ENCODE assay signal across 8 mouse cellular contexts in the genomic region with DNA sequence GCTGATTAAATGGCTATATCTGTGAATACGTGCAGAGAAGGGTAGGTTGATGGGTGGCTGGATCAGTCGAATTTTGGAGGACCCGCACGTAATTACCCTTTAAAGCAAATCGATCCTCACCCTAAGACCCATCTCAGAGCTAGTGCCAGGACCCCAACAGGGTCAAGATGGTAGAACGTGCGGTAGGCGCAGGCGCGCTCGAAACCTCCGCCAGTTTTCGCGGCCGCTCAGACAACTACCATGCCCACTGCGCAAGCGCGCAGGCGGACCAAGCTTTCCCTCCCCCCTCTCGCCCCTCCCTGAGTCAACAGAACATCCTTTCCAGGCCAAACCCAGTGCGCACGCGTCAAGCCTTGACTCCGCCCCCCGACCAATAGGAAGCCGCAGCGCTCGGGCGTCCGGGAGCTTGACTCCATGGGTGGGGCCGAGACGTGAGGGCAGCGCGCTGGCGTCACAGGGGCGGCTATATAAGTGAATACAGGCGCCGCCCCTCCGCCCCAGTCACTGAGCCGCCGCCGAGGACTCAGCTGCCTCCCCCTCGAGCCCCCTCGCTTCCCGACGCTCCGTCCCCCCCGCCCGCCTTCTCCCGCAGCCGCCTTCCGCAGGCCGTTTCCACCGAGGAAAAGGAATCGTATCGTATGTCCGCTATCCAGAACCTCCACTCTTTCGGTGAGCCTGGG. TPM values are rescaled to one million over a fixed set of nuclear protein-coding genes. Genes with fewer than 3 reads are reported as not detected.
DNase-seq lines count a peak whose midpoint lies in the region; ATAC-seq lines count a peak whose summit lies in the region.

A gene (plus strand): TSS at position 394 of the 680 bp plus-strand sequence.

- peak within 1 kb of the TSS; percentile 76 for H3K4me3 ChIP-seq in lung, embryonic 16.5 days (ENCODE audit: low read length)

- peak; percentile 82 to 88 for ATAC-seq in hematopoietic stem cell, adult 5-6 weeks (replicated peaks in 1 of 2; ENCODE audit: insufficient read depth in 1 of 2, low FRiP score in 2 of 2, low TSS enrichment in 1 of 2, low read depth in 1 of 2, poor library complexity in 2 of 2, severe bottlenecking in 2 of 2)
- ATAC-seq in lung, embryonic 16.5 days (ENCODE audit: low read depth), result peak; percentile 96

- H3K9ac ChIP-seq in lung, embryonic 16.5 days (ENCODE audit: low read length), result peak within 1 kb of the TSS; percentile 96

- under 1% methylated on average over 38 of the region's 58 CpGs for WGBS in lung, embryonic 16.5 days

- no peaks in the 10 kb centered on the region for H3K27me3 ChIP-seq in lung, embryonic 16.5 days (ENCODE audit: control insufficient read depth, insufficient read depth, low read depth, low read length)

- H3K36me3 ChIP-seq in lung, embryonic 16.5 days (ENCODE audit: control insufficient read depth, insufficient read depth, low read length), result peaks cover 15% of the 10 kb centered on the region

- H3K4me1 ChIP-seq in lung, embryonic 16.5 days (replicated peaks; ENCODE audit: control insufficient read depth, insufficient read depth, low read length), result peaks cover 4% of the 10 kb centered on the region; the same call in 1 of the 2 replicates

- H3K4me2 ChIP-seq in lung, embryonic 16.5 days (ENCODE audit: low read depth, low read length), result peak within 1 kb of the TSS; percentile 84

- peak; percentile 95 for DNase-seq in MEL-GATA-1-ER (ENCODE audit: extremely low read depth, low read depth)
- DNase-seq in cerebellum, adult 8-10 months, result peak; percentile 100
- peak; percentile 100 for DNase-seq in forelimb bud, embryonic 11.5 days (ENCODE audit: low read depth, low spot score)
- peak; percentile 99 for DNase-seq in layer of hippocampus, adult 9-10 months (ENCODE audit: low spot score)
- peak; percentile 99 for DNase-seq in ovary, postnatal 10 days (ENCODE audit: low spot score)
- peak; percentile 100 for DNase-seq in thymus, postnatal 10 days (ENCODE audit: low spot score in 2 of 2)

- peak within 1 kb of the TSS; percentile 99 for H3K27ac ChIP-seq in lung, embryonic 16.5 days (ENCODE audit: low read length)

- H3K9me3 ChIP-seq in lung, embryonic 16.5 days (ENCODE audit: control insufficient read depth, low read length), result no peaks in the 10 kb centered on the region

RNA-seq across cellular contexts. Expression of the gene that starts here (rescaled TPM):
- 225 and 235 TPM in 2 replicates for total RNA-seq in hematopoietic stem cell, adult 5-6 weeks (2017)
- 1,740 and 1,854 TPM in 2 replicates for polyA plus RNA-seq in lung, embryonic 16.5 days (2015; fragmentation: Nextera tagmentation; extraction: Ambion mirVana)

Comparison
In these comparisons a context has a peak if more than half of its experiments do, and no peak if none do; other contexts are left out.
1. Peak in every context shown above with its lines: DNase-seq, ATAC-seq, H3K4me3 ChIP-seq and H3K27ac ChIP-seq.